Mouse (Mus musculus) kidney, postnatal 10 days (tissue): ENCODE measurements around the gene Prr15.

Experiments used
- DNase-seq: peaks from one replicate; pipeline ENCODE4 v3.0.0; 2021; ENCODE audit warnings: mixed read lengths

The Prr15 gene

GRCm38 (mm10) chr6:54325246-54325885 lies at the start of gene Prr15:
Prr15 (plus strand) TSS chr6:54325835.
- DNase-seq: no peak

- no peak for DNase-seq
These were observed 48.4 kb upstream of the Prr15 start for GRCm38 (mm10) chr6:54277234-54277633.

- peak; percentile 37 for DNase-seq
These were observed 47.8 kb upstream of the Prr15 start for GRCm38 (mm10) chr6:54277828-54278227.

GRCm38 (mm10) chr6:54278613-54279012 lies 47.0 kb upstream of the Prr15 start:
- DNase-seq: peak; percentile 33

GRCm38 (mm10) chr6:54279391-54279790 lies 46.2 kb upstream of the Prr15 start:
- DNase-seq: peak; percentile 27

GRCm38 (mm10) chr6:54280248-54280647 lies 45.4 kb upstream of the Prr15 start:
- no peak for DNase-seq

- DNase-seq: no peak
These were observed 42.3 kb upstream of the Prr15 start for GRCm38 (mm10) chr6:54283299-54283698.

- DNase-seq: no peak
These were observed 41.4 kb upstream of the Prr15 start for GRCm38 (mm10) chr6:54284167-54284711.

- DNase-seq: no peak
These were observed 38.8 kb upstream of the Prr15 start for GRCm38 (mm10) chr6:54286813-54287212.

GRCm38 (mm10) chr6:54289774-54290500 lies 35.7 kb upstream of the Prr15 start:
- no peak for DNase-seq

GRCm38 (mm10) chr6:54297231-54297630 lies 28.4 kb upstream of the Prr15 start:
- DNase-seq: no peak

GRCm38 (mm10) chr6:54299417-54299816 lies 26.2 kb upstream of the Prr15 start:
- DNase-seq: peak; percentile 49

- DNase-seq: no peak
These were observed 19.9 kb upstream of the Prr15 start for GRCm38 (mm10) chr6:54305777-54306176.

- no peak for DNase-seq
These were observed 12.6 kb upstream of the Prr15 start for GRCm38 (mm10) chr6:54313071-54313470.

- no peak for DNase-seq
These were observed 7.0 kb upstream of the Prr15 start for GRCm38 (mm10) chr6:54318618-54319017.

GRCm38 (mm10) chr6:54319198-54319597 lies 6.4 kb upstream of the Prr15 start:
- peak; percentile 7 for DNase-seq

GRCm38 (mm10) chr6:54320236-54320635 lies 5.4 kb upstream of the Prr15 start:
- DNase-seq: no peak

- peak; percentile 84 for DNase-seq
These were observed 1.3 kb downstream of the Prr15 start for GRCm38 (mm10) chr6:54326671-54327625.

GRCm38 (mm10) chr6:54327626-54328003 lies 2.0 kb downstream of the Prr15 start:
- peak; percentile 82 for DNase-seq

GRCm38 (mm10) chr6:54328783-54329182 lies 3.1 kb downstream of the Prr15 start:
- DNase-seq: no peak

- DNase-seq: no peak
These were observed 4.0 kb downstream of the Prr15 start for GRCm38 (mm10) chr6:54329598-54329997.

- DNase-seq: peak; percentile 56
These were observed 4.5 kb downstream of the Prr15 start for GRCm38 (mm10) chr6:54330166-54330565.

GRCm38 (mm10) chr6:54331765-54332164 lies 6.1 kb downstream of the Prr15 start:
- DNase-seq: no peak
